Mouse (Mus musculus) heart, adult 2 months (tissue): ENCODE results near the gene Dlgap3. TPM values are rescaled to one million over a fixed set of nuclear protein-coding genes. Genes with fewer than 3 reads are reported as not detected.

ENCODE experiments used
- DNase-seq, 2 experiments: peaks; one replicate each; pipeline ENCODE4 v3.0.0; 2021
- H3K27ac ChIP-seq: fragments of 200-600 bp; 2 replicates; pipeline ENCODE4 v1.8.1; 2022
- H3K27me3 ChIP-seq: fragments of 200-500 bp; 2 replicates; pipeline ENCODE4 v1.6.1; 2012; ENCODE audit warnings: mild to moderate bottlenecking, low read length, inconsistent platforms, mixed read lengths; ENCODE audit not compliant: control insufficient read depth, insufficient read depth
- H3K36me3 ChIP-seq: fragments of 200-500 bp; 2 replicates; pipeline ENCODE4 v1.6.1; 2012; ENCODE audit warnings: low read length, inconsistent platforms; ENCODE audit not compliant: control insufficient read depth, insufficient read depth
- H3K4me1 ChIP-seq: fragments of 200-500 bp; 2 replicates; pipeline ENCODE4 v1.6.1; 2011; ENCODE audit warnings: low read length; ENCODE audit not compliant: control insufficient read depth, insufficient read depth
- H3K4me3 ChIP-seq: fragments of 200-600 bp; 2 replicates; pipeline ENCODE4 v1.8.1; 2022
- H3K79me2 ChIP-seq: fragments of 200-500 bp; replicated peaks from 2 replicates; pipeline ENCODE4 v1.6.1; 2012; ENCODE audit warnings: mild to moderate bottlenecking, inconsistent platforms, low read length, moderate library complexity, mixed read lengths; ENCODE audit not compliant: control insufficient read depth, insufficient read depth
- H3K9ac ChIP-seq: fragments of 200-500 bp; 2 replicates; pipeline ENCODE4 v1.6.1; 2012; ENCODE audit warnings: low read depth, mild to moderate bottlenecking, control low read depth, inconsistent platforms, low read length, mixed read lengths
- CTCF ChIP-seq: fragments of 200-600 bp; IDR thresholded peaks from 2 replicates; pipeline ENCODE4 v1.8.1; 2022; ENCODE audit warnings: antibody characterized with exemption, mild to moderate bottlenecking, moderate library complexity
- EP300 ChIP-seq: fragments of 200-500 bp; IDR thresholded peaks from 2 replicates; pipeline ENCODE4 v1.6.1; 2011; ENCODE audit warnings: low read depth, low read length, control low read depth; ENCODE audit not compliant: insufficient read depth
- POLR2A ChIP-seq: fragments of 200-500 bp; IDR thresholded peaks from 2 replicates; pipeline ENCODE4 v1.6.1; 2011; ENCODE audit warnings: mild to moderate bottlenecking, low read depth, low read length, control low read depth; ENCODE audit not compliant: insufficient read depth
- WGBS: fragments of 180-500 bp; shearing (Covaris S2); methylation state at CpG from one replicate; pipeline ENCODE4 v1.1.7; 2018; 5-methylcytosine and 5-hydroxymethylcytosine counted together
- intact Hi-C: fragments of 180-260 bp; cut with DNase I; formaldehyde crosslinking; loops from one replicate; pipeline ENCODE4 v1.15.1; 2025
- polyA plus RNA-seq: library from polyadenylated mRNA; depleted of rRNA; stranded (reverse); fragments of >200 nt; gene quantifications from 2 replicates; pipeline ENCODE4 v1.2.3, GENCODE M21; 2012; rRNA removed
- total RNA-seq, 2 experiments: library from RNA; stranded (reverse); gene quantifications; 2 replicates each; pipeline ENCODE4 v1.2.3; 2021

Gene Dlgap3
- total and polyA plus RNA-seq, 3 experiments, result 0.20 to 0.21 (median 0.21) TPM

GRCm38 (mm10) chr4:127264183-127264554 lies 95.2 kb downstream of the Dlgap3 start:
- intact Hi-C loops, result no loop called here
- H3K79me2 ChIP-seq, result no peaks in the 10 kb centered on the region
- 36% methylated on average over 5 of the region's 5 CpGs for WGBS
- DNase-seq, result no peak
- H3K4me1 ChIP-seq, result peaks cover 8% of the 10 kb centered on the region
- no peak overlapping the region for H3K4me3 ChIP-seq
- TF ChIP-seq EP300 (no peak), POLR2A (no peak), CTCF (no peak)
- H3K36me3 ChIP-seq, result no peaks in the 10 kb centered on the region
- peak overlapping the region; percentile 73 for H3K27ac ChIP-seq
- H3K9ac ChIP-seq, result no peak overlapping the region
- no peaks in the 10 kb centered on the region for H3K27me3 ChIP-seq

GRCm38 (mm10) chr4:127278451-127279001 lies 109.5 kb downstream of the Dlgap3 start:
- H3K4me1 ChIP-seq, result peaks cover 11% of the 10 kb centered on the region
- H3K27ac ChIP-seq, result peak overlapping the region; percentile 64
- no peaks in the 10 kb centered on the region for H3K27me3 ChIP-seq
- peak; percentile 71 to 78 for DNase-seq
- 21% methylated on average over 9 of the region's 9 CpGs for WGBS
- H3K4me3 ChIP-seq, result no peak overlapping the region
- intact Hi-C loops, result loop anchor here (2.0 kb wide), 1 partner anchor 36 kb away; the partner anchor contains the start of gene Gja4
- no peaks in the 10 kb centered on the region for H3K36me3 ChIP-seq
- H3K79me2 ChIP-seq, result no peaks in the 10 kb centered on the region
- H3K9ac ChIP-seq, result no peak overlapping the region
- TF ChIP-seq EP300 (peak; percentile 41; the same call in 1 of the 2 replicates), CTCF (no peak), POLR2A (no peak)

- peak overlapping the region; percentile 64 for H3K27ac ChIP-seq
- DNase-seq, result peak in 1 of 2 experiments; percentile 13
- intact Hi-C loops, result loop anchor here (2.0 kb wide), 1 partner anchor 36 kb away; the partner anchor contains the start of gene Gja4
These were observed 110.2 kb downstream of the Dlgap3 start for GRCm38 (mm10) chr4:127279241-127279640.

More at GRCm38 (mm10) chr4:127279241-127279640, 110.2 kb downstream of the Dlgap3 start:
- Histone ChIP-seq H3K9ac (no peak overlapping the region), H3K4me3 (no peak overlapping the region), H3K4me1 (peaks cover 11% of the 10 kb centered on the region), H3K36me3 (no peaks in the 10 kb centered on the region), H3K27me3 (no peaks in the 10 kb centered on the region), H3K79me2 (no peaks in the 10 kb centered on the region)
- TF ChIP-seq EP300 (no peak), CTCF (no peak), POLR2A (no peak)
- 71% methylated on average over 9 of the region's 9 CpGs for WGBS

Other genes with a start within 250 kb of the Dlgap3 start
- gene Zmym4, start 201.1 kb upstream of the Dlgap3 start, total RNA-seq, result 10 to 100 TPM; 20.2 to 22.6 TPM
- 3.5 and 7.3 TPM in 2 replicates for gene Zmym4, start 201.1 kb upstream of the Dlgap3 start, polyA plus RNA-seq
- 10 to 100 TPM; 72.2 to 75.5 TPM for gene Sfpq, start 147.9 kb upstream of the Dlgap3 start, total RNA-seq
- gene Sfpq, start 147.9 kb upstream of the Dlgap3 start, polyA plus RNA-seq, result 16.7 and 32.7 TPM in 2 replicates
- 1 to 10 TPM; 4.1 to 5.6 TPM for gene Zmym1, start 108.1 kb upstream of the Dlgap3 start, total RNA-seq
- 2.4 and 2.7 TPM in 2 replicates for gene Zmym1, start 108.1 kb upstream of the Dlgap3 start, polyA plus RNA-seq
- 10 to 100 TPM in 1 of 2 experiments, 1 to 10 TPM in 1; 9.0 to 11.9 TPM for gene Zmym6, start 91.8 kb upstream of the Dlgap3 start, total RNA-seq
- 4.9 and 8.4 TPM in 2 replicates for gene Zmym6, start 91.8 kb upstream of the Dlgap3 start, polyA plus RNA-seq
- 1 to 10 TPM; 1.4 to 2.0 TPM for gene Tmem35b, start 45.5 kb upstream of the Dlgap3 start, total RNA-seq
- 5.6 TPM in 2 replicates for gene Tmem35b, start 45.5 kb upstream of the Dlgap3 start, polyA plus RNA-seq
- gene Smim12, start 74.6 kb downstream of the Dlgap3 start, total RNA-seq, result 10 to 100 TPM; 50.3 to 51.6 TPM
- 43.3 and 47.7 TPM in 2 replicates for gene Smim12, start 74.6 kb downstream of the Dlgap3 start, polyA plus RNA-seq
- 10 to 100 TPM; 12.2 to 12.4 TPM for gene Gja4, start 144.8 kb downstream of the Dlgap3 start, total RNA-seq
- 25.1 and 28.7 TPM in 2 replicates for gene Gja4, start 144.8 kb downstream of the Dlgap3 start, polyA plus RNA-seq
- gene Gjb3, start 161.6 kb downstream of the Dlgap3 start, total RNA-seq, result not detected
- gene Gjb3, start 161.6 kb downstream of the Dlgap3 start, polyA plus RNA-seq, result 0.25 TPM in 1 of 2 replicates, not detected in the other
- gene Gjb4, start 184.9 kb downstream of the Dlgap3 start, total RNA-seq, result not detected
- 0.12 and 0.14 TPM in 2 replicates for gene Gjb4, start 184.9 kb downstream of the Dlgap3 start, polyA plus RNA-seq
- gene Gjb5, start 189.0 kb downstream of the Dlgap3 start, total RNA-seq, result under 1 TPM; 0.16 to 0.29 TPM
- 0.78 and 1.1 TPM in 2 replicates for gene Gjb5, start 189.0 kb downstream of the Dlgap3 start, polyA plus RNA-seq